Mouse (Mus musculus): ENCODE data around the gene Mfrp.

Mfrp gene

DNA sequence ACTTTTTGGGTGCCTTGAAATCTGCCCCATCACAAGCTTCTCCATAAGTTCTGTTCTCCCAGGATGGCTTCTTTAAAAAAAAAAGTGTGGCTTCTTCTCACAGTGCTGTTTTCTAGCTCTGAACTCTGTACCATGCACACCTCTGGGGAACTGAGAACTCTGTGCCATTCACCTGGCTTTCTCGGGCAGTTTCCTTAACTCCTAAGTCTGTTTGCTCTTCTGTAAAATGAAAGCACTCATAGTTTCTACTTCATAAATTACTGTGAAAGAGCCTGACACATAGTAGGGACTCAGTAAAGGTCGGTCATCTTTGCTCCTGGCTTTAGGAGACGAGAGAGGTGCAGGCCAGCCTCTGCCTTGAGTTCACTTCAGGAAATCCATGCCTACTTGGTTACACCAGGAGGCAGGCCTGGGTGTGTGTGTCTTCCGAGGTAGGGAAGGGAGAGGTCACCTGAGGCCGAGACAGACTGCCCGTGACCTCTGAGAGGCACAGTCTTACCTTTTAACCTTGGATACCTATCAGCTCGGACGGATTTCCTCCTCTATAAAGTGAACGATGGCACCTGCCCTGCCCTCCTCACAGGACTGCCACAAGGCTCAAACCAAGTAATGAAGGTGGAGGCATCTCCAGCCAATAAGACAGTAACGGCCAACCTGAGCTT lies 23.3 kb upstream of the Mfrp start:
- no peak for DNase-seq (ENCODE audit: low spot score in 2 of 2)

GRCm38 (mm10) chr9:44078955-44079756 lies 22.4 kb upstream of the Mfrp start:
- DNase-seq (ENCODE audit: low spot score in 2 of 2): peak in 1 of 2 experiments; percentile 51

GRCm38 (mm10) chr9:44079997-44080780 lies 21.3 kb upstream of the Mfrp start:
- no peak for DNase-seq (ENCODE audit: low spot score in 2 of 2)

GRCm38 (mm10) chr9:44080953-44081352 lies 20.6 kb upstream of the Mfrp start:
- peak; percentile 62 to 68 for DNase-seq (ENCODE audit: low spot score in 2 of 2)

- no peak for DNase-seq (ENCODE audit: low spot score in 2 of 2)
Observed at GRCm38 (mm10) chr9:44081581-44081980, 19.9 kb upstream of the Mfrp start.

DNA sequence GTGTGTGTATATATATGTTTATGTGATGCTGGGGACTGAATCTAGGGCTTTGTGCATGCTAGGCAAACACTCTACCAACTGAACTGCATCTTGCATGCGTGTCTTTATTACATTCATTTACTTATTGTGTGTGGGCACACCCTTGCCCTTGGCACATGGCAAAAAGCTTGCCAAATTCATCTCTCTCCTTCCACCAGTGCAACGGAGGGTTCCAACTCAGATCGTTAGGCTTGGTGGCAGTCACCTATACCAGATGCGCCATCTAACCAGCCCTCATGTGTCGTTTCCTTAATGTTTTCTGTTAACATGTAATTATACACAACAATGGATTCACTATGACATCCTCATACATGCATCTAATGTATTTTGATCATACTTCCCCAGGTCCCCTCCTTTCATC lies 19.3 kb upstream of the Mfrp start:
- DNase-seq (ENCODE audit: low spot score in 2 of 2): no peak

- DNase-seq (ENCODE audit: low spot score in 2 of 2): peak; percentile 76 to 87
Observed at GRCm38 (mm10) chr9:44083392-44084121, 18.0 kb upstream of the Mfrp start.

GRCm38 (mm10) chr9:44084236-44084635 lies 17.3 kb upstream of the Mfrp start:
- no peak for DNase-seq (ENCODE audit: low spot score in 2 of 2)

GRCm38 (mm10) chr9:44084659-44085229 lies 16.8 kb upstream of the Mfrp start:
- peak; percentile 90 to 92 for DNase-seq (ENCODE audit: low spot score in 2 of 2)

DNA sequence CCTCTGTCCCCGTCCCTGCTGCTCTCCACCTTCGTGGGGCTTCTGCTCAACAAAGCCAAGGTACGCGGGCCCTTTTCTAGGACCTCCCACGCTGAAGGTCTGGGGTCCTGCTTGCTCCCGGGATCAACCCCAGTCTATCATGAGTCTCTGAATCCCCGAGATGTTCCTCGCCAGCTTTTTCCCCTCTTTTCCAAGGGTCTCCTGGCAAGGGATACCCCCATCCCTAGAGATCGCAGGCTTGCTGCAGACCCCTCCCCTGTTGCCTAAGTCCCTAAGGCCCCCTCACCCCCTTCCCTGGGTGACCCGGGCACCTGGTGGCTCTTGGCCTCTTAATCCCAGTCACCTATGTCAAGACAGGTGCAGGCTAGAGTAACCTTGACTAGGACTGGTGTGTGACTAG lies 16.3 kb upstream of the Mfrp start:
- DNase-seq (ENCODE audit: low spot score in 2 of 2): no peak

DNA sequence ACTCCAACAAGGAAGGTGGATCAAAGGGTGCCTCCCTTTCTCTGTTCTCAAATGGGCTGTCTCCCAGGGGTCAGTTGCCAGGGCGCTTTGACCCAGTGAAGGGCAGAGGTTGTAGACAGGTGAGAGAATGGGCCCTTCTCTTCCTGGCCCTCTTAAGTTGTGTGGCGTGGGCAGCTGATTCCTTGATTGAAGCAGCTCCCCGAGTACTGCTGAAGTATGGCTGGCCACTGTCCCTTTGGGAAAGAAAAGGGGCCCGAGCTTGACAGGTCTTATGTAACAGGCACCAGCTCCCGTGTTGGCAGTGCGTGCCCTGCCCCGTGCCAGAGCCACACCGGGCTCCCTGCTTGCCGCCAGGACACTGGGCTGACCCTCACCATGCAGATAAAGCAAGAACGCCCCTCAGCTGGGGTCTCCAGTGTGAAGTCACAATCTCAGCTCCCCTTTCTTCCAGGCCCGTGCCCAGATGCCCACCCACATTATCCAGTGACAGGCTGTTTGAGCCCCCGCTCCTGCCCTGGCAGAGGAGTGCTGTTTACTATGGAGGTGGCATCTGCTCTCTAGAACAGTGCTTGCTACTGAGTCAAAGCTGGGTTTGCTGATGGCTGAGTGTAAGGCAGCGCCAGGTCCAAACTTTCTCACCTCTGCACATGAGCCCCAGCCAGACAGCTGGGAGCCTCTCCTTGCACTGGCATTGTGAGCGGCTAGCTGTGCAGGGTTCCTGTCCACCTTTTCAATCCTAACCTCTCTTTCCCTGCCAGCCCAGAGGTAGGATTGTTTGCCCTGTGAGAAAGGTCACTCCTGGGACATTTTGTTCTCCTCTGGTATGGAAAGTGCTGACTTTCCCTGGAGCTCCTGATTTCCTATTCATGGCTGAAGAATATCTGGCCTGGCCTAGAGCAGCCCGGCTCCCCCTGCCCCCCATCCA lies 15.5 kb upstream of the Mfrp start:
- peak; percentile 78 to 83 for DNase-seq (ENCODE audit: low spot score in 2 of 2)

DNA sequence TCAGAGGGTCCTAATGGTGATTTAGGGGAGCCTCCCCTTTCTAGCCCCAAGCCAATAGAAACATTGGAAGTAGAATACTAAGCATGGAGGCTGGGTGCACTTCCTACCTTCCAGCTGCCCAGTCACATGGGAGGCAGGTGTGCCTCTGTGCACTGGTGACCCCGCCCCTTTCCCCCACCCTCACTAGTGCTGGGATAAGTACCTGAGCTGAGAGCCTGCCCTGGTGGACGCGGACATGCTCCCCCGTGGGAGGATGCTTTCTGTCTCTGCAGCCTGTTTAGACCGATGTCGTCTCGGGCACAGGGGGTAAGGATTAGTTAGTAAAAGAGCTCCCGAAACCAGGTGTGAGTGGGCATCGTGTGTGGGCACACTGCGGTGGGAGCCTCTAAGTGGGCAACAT lies 14.6 kb upstream of the Mfrp start:
- no peak for DNase-seq (ENCODE audit: low spot score in 2 of 2)

DNA sequence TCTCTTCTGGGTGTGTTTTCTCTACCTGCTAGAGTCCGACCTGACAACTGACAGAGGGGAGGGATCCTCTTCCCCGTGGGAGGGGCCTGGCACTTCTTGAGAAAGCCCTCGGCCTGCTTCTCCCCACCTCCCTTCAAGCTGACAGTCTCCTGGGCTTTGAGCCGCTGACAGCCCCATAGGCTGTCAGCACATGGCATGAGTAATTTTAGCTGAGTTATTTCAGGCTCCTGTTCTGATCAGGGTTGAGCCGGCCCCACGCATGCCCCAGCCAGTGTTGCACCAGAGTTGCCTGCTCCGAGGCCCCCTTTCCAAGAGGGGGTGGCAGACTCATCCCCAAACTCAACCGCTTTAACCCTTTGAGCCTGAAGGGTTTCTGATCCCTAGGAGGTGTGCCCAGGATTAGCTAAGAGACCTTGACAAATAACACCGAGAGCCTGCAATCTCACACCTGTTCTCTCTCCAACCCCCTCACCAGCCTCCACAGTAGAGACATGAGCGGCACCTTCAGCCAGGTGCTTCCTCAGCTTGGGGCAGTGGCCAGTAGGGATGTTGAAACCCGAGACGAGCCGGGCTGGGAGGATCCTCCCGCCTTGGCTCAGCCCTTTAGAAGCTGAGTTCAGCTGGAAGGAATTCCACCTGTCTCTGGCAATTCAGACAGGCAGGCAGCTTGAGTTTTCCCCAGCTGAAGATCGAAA lies 13.6 kb upstream of the Mfrp start:
- peak; percentile 58 to 77 for DNase-seq (ENCODE audit: low spot score in 2 of 2)

DNA sequence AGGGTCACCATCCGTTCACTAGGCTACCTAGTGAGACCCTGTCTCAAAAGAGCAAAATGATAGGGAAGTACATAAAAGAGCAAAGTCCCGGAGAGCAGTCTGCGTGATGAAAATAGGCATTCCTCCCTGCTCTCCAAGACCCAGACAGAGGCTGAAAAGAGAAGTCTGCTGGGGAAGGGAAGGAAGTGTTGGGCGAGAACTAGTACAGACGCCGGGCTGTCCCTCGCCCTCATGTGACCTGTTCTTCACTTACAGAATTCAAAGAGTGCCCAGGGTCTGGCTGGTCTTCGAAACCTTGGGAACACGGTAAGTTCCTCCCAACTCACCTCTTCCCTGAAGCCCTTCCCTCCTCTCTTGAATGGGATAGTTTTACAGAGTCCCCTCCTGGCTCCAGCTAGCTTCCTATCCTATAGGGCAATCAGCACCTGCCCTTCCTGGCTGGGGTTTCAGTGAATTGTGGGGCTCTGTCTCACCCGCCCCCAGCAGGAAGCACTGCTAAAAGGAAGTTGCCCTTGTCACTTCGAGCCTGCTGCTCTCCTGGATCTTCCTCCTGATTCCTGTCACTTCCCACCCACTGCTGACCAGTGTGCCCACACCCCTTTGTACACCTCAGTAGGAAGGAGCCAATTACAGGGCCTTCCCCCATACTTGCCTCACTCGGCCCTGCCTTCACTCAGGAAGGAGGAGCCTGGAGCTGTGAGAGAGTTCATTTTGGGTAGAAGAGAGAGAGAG lies 12.5 kb upstream of the Mfrp start:
- no peak for DNase-seq (ENCODE audit: low spot score in 2 of 2)

DNA sequence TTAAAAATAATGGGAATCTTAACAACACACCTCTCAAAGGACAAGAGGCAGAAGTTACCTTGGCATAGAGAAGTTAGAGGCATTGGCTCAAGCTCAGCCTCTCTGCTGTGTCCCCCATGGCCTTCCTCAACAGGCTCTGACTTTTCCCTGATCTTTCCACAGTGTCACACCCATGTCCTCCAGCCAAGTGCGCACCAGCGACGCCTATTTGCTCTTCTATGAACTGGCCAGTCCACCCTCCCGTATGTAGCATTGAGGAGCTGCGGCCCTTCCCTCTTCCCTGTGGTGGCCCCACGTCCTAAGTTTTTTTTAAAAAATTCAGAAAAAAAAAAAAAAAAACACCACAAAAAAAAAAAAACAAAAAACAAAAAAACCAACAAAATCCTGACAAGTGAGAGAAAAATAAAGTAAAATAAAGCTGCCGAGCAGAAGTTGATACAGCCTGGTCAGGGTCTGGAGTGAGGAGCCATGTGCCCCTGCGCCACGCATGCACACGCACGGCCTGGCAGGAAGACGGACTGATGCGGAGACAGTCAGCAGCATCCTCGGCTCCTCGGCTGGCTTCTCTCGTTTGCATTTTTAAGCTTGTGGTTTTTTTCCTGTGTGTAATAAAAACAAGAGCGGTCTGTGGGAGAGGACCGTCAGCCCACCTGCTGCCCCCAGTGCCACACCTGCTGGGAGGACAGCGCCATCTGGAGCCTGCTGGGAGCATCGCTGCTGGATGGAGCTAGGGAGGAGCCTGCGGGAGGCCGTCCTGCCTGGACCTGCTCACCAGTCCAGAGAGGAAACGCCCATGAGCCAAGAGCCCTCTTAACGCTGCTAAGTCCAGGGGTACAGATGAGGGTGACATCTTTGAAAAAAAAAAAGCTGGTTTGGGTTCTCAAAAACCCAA lies 7.7 kb upstream of the Mfrp start:
- peak; percentile 86 to 89 for DNase-seq (ENCODE audit: low spot score in 2 of 2)

GRCm38 (mm10) chr9:44094737-44095136 lies 6.8 kb upstream of the Mfrp start:
- DNase-seq (ENCODE audit: low spot score in 2 of 2): no peak

- no peak for DNase-seq (ENCODE audit: low spot score in 2 of 2)
Observed at GRCm38 (mm10) chr9:44095781-44096180, 5.7 kb upstream of the Mfrp start.

DNA sequence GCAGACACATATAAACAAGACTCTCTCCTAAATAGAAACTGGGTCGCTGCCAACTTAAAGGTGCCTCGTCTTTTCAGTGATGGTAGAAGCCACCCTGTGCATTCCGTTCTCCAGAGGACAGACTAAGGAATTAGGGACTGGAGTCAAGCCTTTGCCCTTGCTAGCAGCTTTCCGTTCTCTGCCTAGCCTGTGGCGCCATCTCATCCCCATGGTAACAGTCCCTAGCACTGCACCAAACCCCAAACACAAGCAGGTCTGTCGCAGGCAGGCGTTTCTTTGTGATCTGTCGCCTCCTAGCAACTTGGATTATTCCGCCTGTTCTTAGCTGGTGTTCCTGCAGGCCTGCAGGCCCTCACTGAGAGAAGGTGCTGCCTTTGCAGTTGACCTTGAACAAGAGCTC lies 5.0 kb upstream of the Mfrp start:
- no peak for DNase-seq (ENCODE audit: low spot score in 2 of 2)
